Mouse (Mus musculus) megakaryocyte, adult 5-6 weeks (primary cell): ENCODE data around the gene Olfr1201. TPM values are rescaled to one million over a fixed set of nuclear protein-coding genes. Genes with fewer than 3 reads are reported as not detected.

Source experiments
- ATAC-seq: 2 replicates; pipeline ENCODE4 v1.8.0; 2016; ENCODE audit warnings: mild to moderate bottlenecking, inconsistent platforms; ENCODE audit not compliant: poor library complexity, severe bottlenecking
- total RNA-seq, 2 experiments: library from RNA; stranded (forward) in 1 of 2; stranded (reverse) in 1 of 2; fragments of 153-499, 151-499 nt in 1 of 2; fragments of 221-1000, 200-1000 nt in 1 of 2; gene quantifications; 2 replicates each; pipeline versions ENCODE4 v1.2.3 to v1.2.4; 2015 to 2017

Olfr1201 gene
- not detected in 2 replicates for total RNA-seq (2015)
- not detected in 2 replicates for total RNA-seq (2017)

DNA sequence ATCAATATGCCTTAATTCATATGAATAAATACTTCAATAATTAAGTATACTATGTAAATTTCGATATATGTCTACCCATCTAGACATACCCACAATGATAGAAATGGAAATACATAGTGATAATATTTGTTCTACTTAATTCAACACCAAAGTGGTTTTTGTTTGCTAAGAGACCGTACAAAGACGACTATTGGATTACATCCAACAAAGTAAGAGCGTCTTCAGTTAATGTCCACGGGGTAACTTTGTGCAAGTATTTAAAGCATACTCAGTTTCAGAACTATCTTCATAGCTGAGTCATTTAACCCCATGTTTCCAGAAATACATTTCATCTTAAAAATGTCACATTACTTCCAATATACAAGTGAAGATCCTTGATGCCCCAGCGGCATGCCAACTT lies at the start of gene Olfr1201:
Gene Olfr1201 (plus strand): TSS at position 301 of the 400 bp plus-strand sequence.
- ATAC-seq = no peak

DNA sequence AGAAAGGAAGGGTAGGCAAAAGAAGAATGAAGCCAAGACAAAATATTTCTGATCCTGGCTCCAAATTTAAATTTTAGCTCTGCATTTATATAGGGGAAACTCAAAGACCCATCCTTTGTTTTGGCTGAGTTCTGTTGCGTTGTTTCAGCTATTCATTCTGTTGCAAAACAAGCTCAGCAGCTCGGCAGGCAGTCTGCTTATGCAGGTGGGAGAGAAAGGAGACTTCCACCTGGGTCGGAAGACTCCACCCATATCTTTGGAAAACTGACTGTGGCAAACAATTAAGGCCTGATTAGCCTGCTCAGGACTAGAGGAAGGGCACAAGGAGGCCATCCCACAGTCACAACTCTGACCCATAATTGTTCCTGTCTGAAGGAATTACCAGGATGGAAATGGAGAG lies 49.5 kb upstream of the Olfr1201 start:
- no peak for ATAC-seq

- no peak for ATAC-seq
Measured at GRCm38 (mm10) chr2:88751270-88751669, 41.6 kb upstream of the Olfr1201 start, which contains the start of gene Olfr1198. Gene Olfr1198 (minus strand): TSS chr2:88751370.

GRCm38 (mm10) chr2:88760369-88760768 lies 32.5 kb upstream of the Olfr1201 start, which contains the start of gene Olfr1199:
Gene Olfr1199 (minus strand): TSS chr2:88760469.
- ATAC-seq = no peak

- no peak for ATAC-seq
Measured at GRCm38 (mm10) chr2:88770388-88770787, 22.4 kb upstream of the Olfr1201 start, which contains the start of gene Olfr1200. Gene Olfr1200 (minus strand): TSS chr2:88770488.

- no peak for ATAC-seq
Measured at GRCm38 (mm10) chr2:88814196-88814595, 21.4 kb downstream of the Olfr1201 start, which contains the start of gene Olfr1202. Gene Olfr1202 (plus strand): TSS chr2:88814496.

- no peak for ATAC-seq
Measured at GRCm38 (mm10) chr2:88829437-88829836, 36.6 kb downstream of the Olfr1201 start, which contains the start of gene Olfr1205. Gene Olfr1205 (plus strand): TSS chr2:88829737.

GRCm38 (mm10) chr2:88838477-88838876 lies 45.6 kb downstream of the Olfr1201 start:
- ATAC-seq = no peak

Other genes with a start within 250 kb of the Olfr1201 start
- gene Olfr1188, start 236.1 kb upstream of the Olfr1201 start, total RNA-seq (2015) = not detected in 2 replicates
- not detected in 2 replicates for gene Olfr1188, start 236.1 kb upstream of the Olfr1201 start, total RNA-seq (2017)
- not detected in 2 replicates for gene Olfr1189, start 206.6 kb upstream of the Olfr1201 start, total RNA-seq (2015)
- gene Olfr1189, start 206.6 kb upstream of the Olfr1201 start, total RNA-seq (2017) = not detected in 2 replicates
- gene Olfr1191-ps1, start 152.5 kb upstream of the Olfr1201 start, total RNA-seq (2015) = not detected in 2 replicates
- gene Olfr1191-ps1, start 152.5 kb upstream of the Olfr1201 start, total RNA-seq (2017) = not detected in 2 replicates
- gene Olfr1192-ps1, start 144.5 kb upstream of the Olfr1201 start, total RNA-seq (2015) = not detected in 2 replicates
- gene Olfr1192-ps1, start 144.5 kb upstream of the Olfr1201 start, total RNA-seq (2017) = not detected in 2 replicates
- not detected in 2 replicates for gene Olfr1193, start 117.4 kb upstream of the Olfr1201 start, total RNA-seq (2015)
- gene Olfr1193, start 117.4 kb upstream of the Olfr1201 start, total RNA-seq (2017) = not detected in 2 replicates
- gene Olfr1195, start 103.8 kb upstream of the Olfr1201 start, total RNA-seq (2015) = not detected in 2 replicates
- not detected in 2 replicates for gene Olfr1195, start 103.8 kb upstream of the Olfr1201 start, total RNA-seq (2017)
- not detected in 2 replicates for gene Olfr1196, start 88.4 kb upstream of the Olfr1201 start, total RNA-seq (2015)
- not detected in 2 replicates for gene Olfr1196, start 88.4 kb upstream of the Olfr1201 start, total RNA-seq (2017)
- gene Olfr1197, start 60.7 kb upstream of the Olfr1201 start, total RNA-seq (2015) = not detected in 2 replicates
- gene Olfr1197, start 60.7 kb upstream of the Olfr1201 start, total RNA-seq (2017) = not detected in 2 replicates
- gene Olfr1198, start 41.7 kb upstream of the Olfr1201 start, total RNA-seq (2015) = not detected in 2 replicates
- not detected in 2 replicates for gene Olfr1198, start 41.7 kb upstream of the Olfr1201 start, total RNA-seq (2017)
- not detected in 2 replicates for gene Olfr1199, start 32.6 kb upstream of the Olfr1201 start, total RNA-seq (2015)
- gene Olfr1199, start 32.6 kb upstream of the Olfr1201 start, total RNA-seq (2017) = not detected in 2 replicates
- gene Olfr1200, start 22.5 kb upstream of the Olfr1201 start, total RNA-seq (2015) = not detected in 2 replicates
- gene Olfr1200, start 22.5 kb upstream of the Olfr1201 start, total RNA-seq (2017) = not detected in 2 replicates
- not detected in 2 replicates for gene Olfr1202, start 21.5 kb downstream of the Olfr1201 start, total RNA-seq (2015)
- not detected in 2 replicates for gene Olfr1202, start 21.5 kb downstream of the Olfr1201 start, total RNA-seq (2017)
- gene Olfr1205, start 36.7 kb downstream of the Olfr1201 start, total RNA-seq (2015) = not detected in 2 replicates
- gene Olfr1205, start 36.7 kb downstream of the Olfr1201 start, total RNA-seq (2017) = not detected in 2 replicates
- not detected in 2 replicates for gene Olfr1204, start 56.3 kb downstream of the Olfr1201 start, total RNA-seq (2015)
- not detected in 2 replicates for gene Olfr1204, start 56.3 kb downstream of the Olfr1201 start, total RNA-seq (2017)
- not detected in 2 replicates for gene Olfr1206, start 70.2 kb downstream of the Olfr1201 start, total RNA-seq (2015)
- not detected in 2 replicates for gene Olfr1206, start 70.2 kb downstream of the Olfr1201 start, total RNA-seq (2017)
- not detected in 2 replicates for gene Olfr1208, start 109.3 kb downstream of the Olfr1201 start, total RNA-seq (2015)
- gene Olfr1208, start 109.3 kb downstream of the Olfr1201 start, total RNA-seq (2017) = not detected in 2 replicates
- gene Olfr1209, start 122.1 kb downstream of the Olfr1201 start, total RNA-seq (2015) = not detected in 2 replicates
- gene Olfr1209, start 122.1 kb downstream of the Olfr1201 start, total RNA-seq (2017) = not detected in 2 replicates
- not detected in 2 replicates for gene Olfr1211, start 145.1 kb downstream of the Olfr1201 start, total RNA-seq (2015)
- not detected in 2 replicates for gene Olfr1211, start 145.1 kb downstream of the Olfr1201 start, total RNA-seq (2017)
- gene Olfr1212, start 160.9 kb downstream of the Olfr1201 start, total RNA-seq (2015) = not detected in 2 replicates
- gene Olfr1212, start 160.9 kb downstream of the Olfr1201 start, total RNA-seq (2017) = not detected in 2 replicates
- gene Gm13762, start 187.2 kb downstream of the Olfr1201 start, total RNA-seq (2015) = not detected in 2 replicates
- gene Gm13762, start 187.2 kb downstream of the Olfr1201 start, total RNA-seq (2017) = not detected in 2 replicates
- not detected in 2 replicates for gene Olfr1214, start 199.6 kb downstream of the Olfr1201 start, total RNA-seq (2015)
- not detected in 2 replicates for gene Olfr1214, start 199.6 kb downstream of the Olfr1201 start, total RNA-seq (2017)
- not detected in 2 replicates for gene Olfr1215, start 213.9 kb downstream of the Olfr1201 start, total RNA-seq (2015)
- not detected in 2 replicates for gene Olfr1215, start 213.9 kb downstream of the Olfr1201 start, total RNA-seq (2017)
- not detected in 2 replicates for gene Olfr1216, start 225.3 kb downstream of the Olfr1201 start, total RNA-seq (2015)
- gene Olfr1216, start 225.3 kb downstream of the Olfr1201 start, total RNA-seq (2017) = not detected in 2 replicates
- not detected in 2 replicates for gene Olfr1217, start 239.0 kb downstream of the Olfr1201 start, total RNA-seq (2015)
- not detected in 2 replicates for gene Olfr1217, start 239.0 kb downstream of the Olfr1201 start, total RNA-seq (2017)